Mouse (Mus musculus) erythroblast, embryonic 14.5 days (primary cell): ENCODE measurements around the gene 1810049J17Rik.

Experiments
- GATA1 ChIP-seq: IDR thresholded peaks from 2 replicates; pipeline ENCODE4 v1.6.1; 2012; ENCODE audit warnings: low read length, inconsistent platforms, mixed read lengths
- TAL1 ChIP-seq: IDR thresholded peaks from 3 replicates; pipeline ENCODE4 v1.6.1; 2012; ENCODE audit warnings: low read length, inconsistent platforms, mixed read lengths

DNA sequence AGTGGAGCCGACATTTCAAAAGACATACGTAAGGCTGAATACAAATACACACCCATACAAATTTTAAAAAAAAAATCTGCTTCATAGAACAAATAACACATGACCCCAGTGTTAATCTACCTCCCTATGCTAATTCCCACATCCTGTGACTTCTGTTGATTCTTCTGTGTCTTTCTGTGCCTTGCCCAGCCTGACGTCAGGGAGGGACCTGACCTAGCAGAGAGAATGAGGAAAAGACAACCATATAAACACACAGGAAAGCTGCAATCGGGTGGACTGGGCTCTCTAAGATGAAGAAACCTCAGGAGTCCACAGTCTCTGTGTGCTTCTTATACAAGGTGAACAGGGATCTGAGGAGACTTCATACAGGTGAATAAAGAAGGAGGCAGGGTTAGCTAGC, 14.6 kb downstream of the 1810049J17Rik start:
- no peak for TF ChIP-seq GATA1
- TF ChIP-seq TAL1 = no peak
